Mouse (Mus musculus): ENCODE data around the gene Cbfa2t2.

Cbfa2t2 gene

GRCm38 (mm10) chr2:154425522-154425921 lies 10.8 kb upstream of the Cbfa2t2 start:
- DNase-seq (ENCODE audit: low read depth, low spot score), result no peak

GRCm38 (mm10) chr2:154426188-154426904 lies 9.9 kb upstream of the Cbfa2t2 start:
- DNase-seq (ENCODE audit: low read depth, low spot score), result no peak

- DNase-seq (ENCODE audit: low read depth, low spot score), result no peak
These were observed 9.1 kb upstream of the Cbfa2t2 start for GRCm38 (mm10) chr2:154426905-154427852.

GRCm38 (mm10) chr2:154427853-154428360 lies 8.4 kb upstream of the Cbfa2t2 start:
- no peak for DNase-seq (ENCODE audit: low read depth, low spot score)

- no peak for DNase-seq (ENCODE audit: low read depth, low spot score)
These were observed 5.7 kb upstream of the Cbfa2t2 start for GRCm38 (mm10) chr2:154430566-154430965.

GRCm38 (mm10) chr2:154432696-154433095 lies 3.6 kb upstream of the Cbfa2t2 start:
- DNase-seq (ENCODE audit: low read depth, low spot score), result no peak

- DNase-seq (ENCODE audit: low read depth, low spot score), result no peak
These were observed 2.9 kb upstream of the Cbfa2t2 start for GRCm38 (mm10) chr2:154433391-154433790.

- DNase-seq (ENCODE audit: low read depth, low spot score), result no peak
These were observed 1.6 kb upstream of the Cbfa2t2 start for GRCm38 (mm10) chr2:154434690-154435089.

GRCm38 (mm10) chr2:154436076-154436457 lies 214 bp upstream of the Cbfa2t2 start:
- DNase-seq (ENCODE audit: low read depth, low spot score), result peak; percentile 92

GRCm38 (mm10) chr2:154437191-154437527 lies 878 bp downstream of the Cbfa2t2 start:
- DNase-seq (ENCODE audit: low read depth, low spot score), result no peak

GRCm38 (mm10) chr2:154440453-154440852 lies 4.2 kb downstream of the Cbfa2t2 start:
- DNase-seq (ENCODE audit: low read depth, low spot score), result no peak

GRCm38 (mm10) chr2:154447821-154448220 lies 11.5 kb downstream of the Cbfa2t2 start:
- DNase-seq (ENCODE audit: low read depth, low spot score), result no peak

- DNase-seq (ENCODE audit: low read depth, low spot score), result no peak
These were observed 12.4 kb downstream of the Cbfa2t2 start for GRCm38 (mm10) chr2:154448633-154449032.

- DNase-seq (ENCODE audit: low read depth, low spot score), result no peak
These were observed 16.7 kb downstream of the Cbfa2t2 start for GRCm38 (mm10) chr2:154452951-154453350.

GRCm38 (mm10) chr2:154454099-154454498 lies 17.8 kb downstream of the Cbfa2t2 start:
- DNase-seq (ENCODE audit: low read depth, low spot score), result no peak

- DNase-seq (ENCODE audit: low read depth, low spot score), result no peak
These were observed 18.3 kb downstream of the Cbfa2t2 start for GRCm38 (mm10) chr2:154454605-154455004.

- no peak for DNase-seq (ENCODE audit: low read depth, low spot score)
These were observed 19.5 kb downstream of the Cbfa2t2 start for GRCm38 (mm10) chr2:154455776-154456175.

GRCm38 (mm10) chr2:154456621-154457020 lies 20.3 kb downstream of the Cbfa2t2 start:
- no peak for DNase-seq (ENCODE audit: low read depth, low spot score)

- DNase-seq (ENCODE audit: low read depth, low spot score), result no peak
These were observed 23.0 kb downstream of the Cbfa2t2 start for GRCm38 (mm10) chr2:154459262-154459661.

GRCm38 (mm10) chr2:154459851-154460250 lies 23.6 kb downstream of the Cbfa2t2 start:
- no peak for DNase-seq (ENCODE audit: low read depth, low spot score)

- DNase-seq (ENCODE audit: low read depth, low spot score), result no peak
These were observed 27.4 kb downstream of the Cbfa2t2 start for GRCm38 (mm10) chr2:154463621-154464198.

- no peak for DNase-seq (ENCODE audit: low read depth, low spot score)
These were observed 29.6 kb downstream of the Cbfa2t2 start for GRCm38 (mm10) chr2:154465914-154466335.

Data from retina, adult 2 months (tissue).